Mouse (Mus musculus) myocyte (in vitro differentiated cells): ENCODE results near the gene Cdk19. TPM values are rescaled to one million over a fixed set of nuclear protein-coding genes. Genes with fewer than 3 reads are reported as not detected.
"Not testable (repeated sequence)": the region's sequence is repeated elsewhere in the genome, so short reads cannot be mapped to it uniquely, and the experiment has no call there.

ENCODE experiments used
- H3K27me3 ChIP-seq: one replicate; pipeline ENCODE4 v1.6.1; 2011; ENCODE audit not compliant: control insufficient read depth, insufficient read depth, insufficient read length
- H3K36me3 ChIP-seq: one replicate; pipeline ENCODE4 v1.6.1; 2011; ENCODE audit not compliant: control insufficient read depth, insufficient read depth
- H3K4me2 ChIP-seq: one replicate; pipeline ENCODE4 v1.6.1; 2011; ENCODE audit warnings: low read depth, control low read depth
- H3K4me3 ChIP-seq: one replicate; pipeline ENCODE4 v1.5.1; 2011; ENCODE audit warnings: mild to moderate bottlenecking, control low read depth, moderate library complexity
- H3K79me2 ChIP-seq: one replicate; pipeline ENCODE4 v1.6.1; 2011; ENCODE audit not compliant: control insufficient read depth, insufficient read depth
- H3ac ChIP-seq: one replicate; pipeline ENCODE4 v1.6.1; 2011; ENCODE audit not compliant: control insufficient read depth, insufficient read length
- CEBPB ChIP-seq: IDR thresholded peaks from 2 replicates; pipeline ENCODE4 v1.6.1; 2011; ENCODE audit warnings: mild to moderate bottlenecking, moderate library complexity; ENCODE audit not compliant: poor library complexity, insufficient read depth, severe bottlenecking
- E2F4 ChIP-seq: IDR thresholded peaks from one replicate; pipeline ENCODE4 v1.6.1; 2011; ENCODE audit warnings: mild to moderate bottlenecking, control low read depth, moderate library complexity; ENCODE audit not compliant: insufficient read depth
- MAX ChIP-seq: IDR thresholded peaks from one replicate; pipeline ENCODE4 v1.6.1; 2011; ENCODE audit warnings: low read depth, mild to moderate bottlenecking, control low read depth
- MYOD1 ChIP-seq, 3 experiments: IDR thresholded peaks; one replicate each; pipeline ENCODE4 v1.6.1; 2011; ENCODE audit warnings: control low read depth in 2 of 3, low read depth in 2 of 3, mild to moderate bottlenecking in 2 of 3, moderate library complexity in 1 of 3; ENCODE audit not compliant: insufficient read length in 2 of 3, control insufficient read depth in 1 of 3
- MYOG ChIP-seq, 3 experiments: IDR thresholded peaks; one replicate each; pipeline ENCODE4 v1.6.1; 2011; ENCODE audit warnings: control low read depth in 2 of 3, low read depth in 2 of 3, mild to moderate bottlenecking in 2 of 3; ENCODE audit not compliant: insufficient read length in 2 of 3, control insufficient read depth in 1 of 3, insufficient read depth in 1 of 3
- POLR2A ChIP-seq: IDR thresholded peaks from one replicate; pipeline ENCODE4 v1.6.1; 2011; ENCODE audit warnings: low read depth, mild to moderate bottlenecking, control low read depth, moderate library complexity; ENCODE audit not compliant: insufficient read length
- POLR2AphosphoS2 ChIP-seq: IDR thresholded peaks from one replicate; pipeline ENCODE4 v1.6.1; 2011; ENCODE audit warnings: low read depth, control low read depth; ENCODE audit not compliant: insufficient read length
- REST ChIP-seq: IDR thresholded peaks from one replicate; pipeline ENCODE4 v1.6.1; 2011; ENCODE audit warnings: mild to moderate bottlenecking, control low read depth, moderate library complexity; ENCODE audit not compliant: insufficient read depth, insufficient read length
- SRF ChIP-seq: IDR thresholded peaks from one replicate; pipeline ENCODE4 v1.6.1; 2011; ENCODE audit warnings: low read depth; ENCODE audit not compliant: control insufficient read depth, insufficient read length
- TCF12 ChIP-seq: IDR thresholded peaks from one replicate; pipeline ENCODE4 v1.6.1; 2011; ENCODE audit warnings: mild to moderate bottlenecking, control low read depth; ENCODE audit not compliant: poor library complexity, insufficient read depth, severe bottlenecking
- TCF3 ChIP-seq: IDR thresholded peaks from one replicate; pipeline ENCODE4 v1.6.1; 2011; ENCODE audit warnings: low read depth, control low read depth; ENCODE audit not compliant: insufficient read length
- USF1 ChIP-seq: IDR thresholded peaks from one replicate; pipeline ENCODE4 v1.6.1; 2011; ENCODE audit warnings: low read depth, mild to moderate bottlenecking, control low read depth, moderate library complexity
- polyA plus RNA-seq: library from polyadenylated mRNA; unstranded; fragments of >200 nt; fragmentation: generic; extraction: Trizol; gene quantifications from one replicate; pipeline ENCODE4 v1.2.1, GENCODE M21; 2012; ENCODE audit warnings: missing spikeins

Cdk19 gene
- polyA plus RNA-seq, 1 experiment, result 5.3 TPM

- Histone ChIP-seq H3ac (no peak overlapping the region), H3K4me2 (no peak overlapping the region), H3K4me3 (no peak overlapping the region), H3K36me3 (no peaks in the 10 kb centered on the region), H3K79me2 (no peaks in the 10 kb centered on the region), H3K27me3 (no peaks in the 10 kb centered on the region)
- TF ChIP-seq POLR2AphosphoS2, result no peak
- no peak for TF ChIP-seq SRF
- TF ChIP-seq MYOG (IDR thresholded peaks at IDR 0.05; ENCODE audit: control insufficient read depth in 1 of 3, insufficient read depth in 1 of 3, insufficient read length in 2 of 3, low read depth in 2 of 3), result no peak
- no peak for TF ChIP-seq TCF3
- no peak for TF ChIP-seq MYOD1 (IDR thresholded peaks at IDR 0.05; ENCODE audit: control insufficient read depth in 1 of 3, insufficient read length in 2 of 3, low read depth in 2 of 3)
- TF ChIP-seq POLR2A, result no peak
- TF ChIP-seq E2F4, result no peak
- no peak for TF ChIP-seq MAX
- TF ChIP-seq CEBPB, result no peak
Measured at GRCm38 (mm10) chr10:40529617-40530016, 190.3 kb downstream of the Cdk19 start.

DNA sequence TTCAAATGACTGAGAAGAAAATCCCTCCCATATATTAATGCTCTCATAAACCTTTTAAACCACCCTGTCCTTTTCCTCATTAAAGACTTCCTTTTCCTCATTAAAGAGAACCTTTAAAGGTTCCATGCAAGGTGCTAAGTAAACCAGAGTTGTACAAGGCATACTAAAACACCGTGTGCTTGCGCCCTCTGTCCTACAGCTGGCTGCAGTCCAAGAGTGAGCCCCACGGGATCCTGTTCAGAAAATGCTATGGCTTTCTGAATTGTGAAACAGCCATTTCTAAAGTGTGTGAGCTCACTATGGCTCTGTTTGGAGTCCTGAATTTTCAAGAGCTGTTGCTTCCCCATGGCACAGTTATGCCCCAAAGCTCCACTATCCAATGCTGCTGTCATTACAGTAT is 191.3 kb downstream of the Cdk19 start:
- H3K79me2 ChIP-seq, result no peaks in the 10 kb centered on the region
- TF ChIP-seq TCF12, result no peak
- no peak for TF ChIP-seq E2F4
- TF ChIP-seq USF1, result no peak
- no peak for TF ChIP-seq REST
- no peak for TF ChIP-seq TCF3
- no peak for TF ChIP-seq MYOD1 (IDR thresholded peaks at IDR 0.05; ENCODE audit: control insufficient read depth in 1 of 3, insufficient read length in 2 of 3, low read depth in 2 of 3)
- TF ChIP-seq POLR2AphosphoS2, result no peak
- TF ChIP-seq POLR2A, result no peak
- TF ChIP-seq CEBPB, result no peak
- TF ChIP-seq SRF, result no peak
- TF ChIP-seq MYOG (IDR thresholded peaks at IDR 0.05; ENCODE audit: control insufficient read depth in 1 of 3, insufficient read depth in 1 of 3, insufficient read length in 2 of 3, low read depth in 2 of 3), result no peak
- no peak for TF ChIP-seq MAX
- no peaks in the 10 kb centered on the region for H3K36me3 ChIP-seq
- no peak overlapping the region for H3K4me2 ChIP-seq
- H3K4me3 ChIP-seq, result no peak overlapping the region
- no peaks in the 10 kb centered on the region for H3K27me3 ChIP-seq
- H3ac ChIP-seq, result no peak overlapping the region

DNA sequence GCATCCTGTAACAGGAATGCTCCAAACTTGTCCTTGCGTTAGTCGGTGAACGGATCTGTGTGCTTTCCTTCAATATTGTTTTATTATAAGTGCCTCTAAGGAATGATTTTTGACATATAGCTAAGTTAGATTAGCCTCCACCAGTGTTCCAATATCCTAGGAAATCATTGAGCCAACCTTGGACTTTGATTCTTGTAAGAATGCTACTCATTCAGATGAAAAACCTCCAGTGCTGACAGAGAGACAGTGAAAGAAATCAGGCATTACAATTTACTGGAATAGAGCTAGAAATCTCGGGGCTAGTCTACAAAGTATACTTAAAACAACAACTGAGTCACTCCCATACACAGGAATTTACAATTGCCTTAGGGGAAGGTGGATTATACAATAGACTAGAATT is 193.2 kb downstream of the Cdk19 start:
- not testable (repeated sequence) for H3K79me2 ChIP-seq, H3K4me2 ChIP-seq, H3K27me3 ChIP-seq, H3ac ChIP-seq, H3K36me3 ChIP-seq, H3K4me3 ChIP-seq

Other genes starting within 250 kb of the Cdk19 start
- 3.5 TPM for gene Slc16a10, start 197.3 kb upstream of the Cdk19 start, polyA plus RNA-seq
- gene Rpf2, start 92.5 kb upstream of the Cdk19 start, polyA plus RNA-seq, result 22.3 TPM
- 24.5 TPM for gene Gtf3c6, start 81.5 kb upstream of the Cdk19 start, polyA plus RNA-seq
- 34.0 TPM for gene Amd1, start 37.4 kb upstream of the Cdk19 start, polyA plus RNA-seq
- gene Slc22a16, start 230.8 kb downstream of the Cdk19 start, polyA plus RNA-seq, result not detected